Comparison of ENCODE assay signal across 12 mouse cellular contexts in the genomic region with DNA sequence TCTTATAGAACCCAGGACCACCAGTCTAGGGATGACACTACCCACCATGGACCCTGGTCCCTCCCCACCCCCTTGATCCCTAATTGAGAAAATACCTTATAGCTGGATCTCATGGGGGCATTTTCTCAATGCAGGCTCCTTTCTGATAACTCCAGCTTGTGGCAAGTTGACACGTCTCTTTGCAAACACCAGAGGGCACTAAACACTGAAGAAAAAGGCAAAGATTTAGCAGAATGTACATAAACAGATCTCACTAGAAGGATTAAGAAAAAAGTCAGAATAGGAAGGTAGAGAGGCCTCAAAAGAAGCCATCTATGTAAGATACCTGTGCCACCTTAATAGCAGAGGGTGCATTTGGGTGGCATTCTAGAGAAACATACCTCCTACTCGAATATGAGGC. TPM values are rescaled to one million over a fixed set of nuclear protein-coding genes. Genes with fewer than 3 reads are reported as not detected.
DNase-seq lines count a peak whose midpoint lies in the region; ATAC-seq lines count a peak whose summit lies in the region.
"Had no signal": no experiment of that assay in that cellular context is flagged by ENCODE, and none has a peak within 500 bp of the region (broad histone marks: within the 10 kb centered on the region; RNA-seq: fewer than 3 reads in every experiment).

No protein-coding gene starts in this region.

- no peaks in the 10 kb centered on the region for H3K9me3 ChIP-seq in hindbrain, embryonic 16.5 days (ENCODE audit: control insufficient read depth, low read length)
- H3K9me3 ChIP-seq in hindbrain, embryonic 10.5 days: no peaks in the 10 kb centered on the region
- H3K9me3 ChIP-seq: embryonic facial prominence, embryonic 13.5 days; liver, embryonic 15.5 days had no signal

- no peaks in the 10 kb centered on the region for H3K27me3 ChIP-seq in hindbrain, embryonic 16.5 days (replicated peaks; ENCODE audit: control insufficient read depth, insufficient read depth, low read length)
- H3K27me3 ChIP-seq in hindbrain, embryonic 10.5 days (ENCODE audit: insufficient read depth, poor library complexity, severe bottlenecking): no peaks in the 10 kb centered on the region
- H3K27me3 ChIP-seq: embryonic facial prominence, embryonic 13.5 days; liver, embryonic 15.5 days had no signal

- no peaks in the 10 kb centered on the region for H3K36me3 ChIP-seq in hindbrain, embryonic 16.5 days (ENCODE audit: control insufficient read depth, insufficient read depth, low read length)
- H3K36me3 ChIP-seq in hindbrain, embryonic 10.5 days: no peaks in the 10 kb centered on the region
- H3K36me3 ChIP-seq: embryonic facial prominence, embryonic 13.5 days; liver, embryonic 15.5 days had no signal

- no peak overlapping the region for H3K27ac ChIP-seq in hindbrain, embryonic 16.5 days (ENCODE audit: low read depth, low read length)
- no peak overlapping the region for H3K27ac ChIP-seq in hindbrain, embryonic 10.5 days
- H3K27ac ChIP-seq: embryonic facial prominence, embryonic 13.5 days; liver, embryonic 15.5 days had no signal

- no peak overlapping the region for H3K9ac ChIP-seq in hindbrain, embryonic 16.5 days (ENCODE audit: low read depth, low read length)
- H3K9ac ChIP-seq: embryonic facial prominence, embryonic 13.5 days; liver, embryonic 15.5 days had no signal

- no peak overlapping the region for H3K4me3 ChIP-seq in hindbrain, embryonic 16.5 days (ENCODE audit: low read length)
- H3K4me3 ChIP-seq in hindbrain, embryonic 10.5 days: no peak overlapping the region
- H3K4me3 ChIP-seq: embryonic facial prominence, embryonic 13.5 days; liver, embryonic 15.5 days had no signal

- ATAC-seq in hindbrain, embryonic 16.5 days: 0 out of 2 replicates have a peak, but pooled peaks have one; percentile 56

- WGBS in hindbrain, embryonic 16.5 days: 38% methylated on average over 2 of the region's 2 CpGs
- WGBS in hindbrain, embryonic 10.5 days: 42% methylated on average over 2 of the region's 2 CpGs

- DNase-seq in cerebellum, adult 8-10 months: peak; percentile 5
- DNase-seq in cerebellum, postnatal 36 days: no peak
- no peak for DNase-seq in hindbrain, embryonic 10.5 days (ENCODE audit: low spot score)
- peak; percentile 45 for DNase-seq in 3T3-L1 (ENCODE audit: low read depth, low spot score)
- DNase-seq in embryo, embryonic 9.5 days (ENCODE audit: extremely low spot score): peak; percentile 19
- DNase-seq in spleen, adult 12 weeks (ENCODE audit: low spot score): no peak
- no peak for DNase-seq in layer of hippocampus, adult 9-11 months
- DNase-seq: adrenal gland, postnatal 36 days; thymus, postnatal 36 days had no signal

- no peaks in the 10 kb centered on the region for H3K4me1 ChIP-seq in hindbrain, embryonic 16.5 days (ENCODE audit: control insufficient read depth, insufficient read depth, low read depth, low read length)
- H3K4me1 ChIP-seq in hindbrain, embryonic 10.5 days (replicated peaks): peaks cover 4% of the 10 kb centered on the region; the same call in 1 of the 2 replicates
- H3K4me1 ChIP-seq: embryonic facial prominence, embryonic 13.5 days; liver, embryonic 15.5 days had no signal

- H3K4me2 ChIP-seq in hindbrain, embryonic 16.5 days (ENCODE audit: low read length): no peak overlapping the region
- H3K4me2 ChIP-seq: embryonic facial prominence, embryonic 13.5 days; liver, embryonic 15.5 days had no signal

RNA-seq across cellular contexts. Expression of a gene that starts 11.4 kb away (rescaled TPM):
- 1.1 and 1.4 TPM in 2 replicates for polyA plus RNA-seq in hindbrain, embryonic 16.5 days (2015; fragmentation: Nextera tagmentation; extraction: Ambion mirVana)
- polyA plus RNA-seq in hindbrain, embryonic 10.5 days (2016; fragmentation: Nextera tagmentation; extraction: Ambion mirVana): 0.02 and 0.18 TPM in 2 replicates
- polyA plus RNA-seq: liver, embryonic 15.5 days had no signal

Comparison
In these comparisons a context has a peak if more than half of its experiments do, and no peak if none do; other contexts are left out.
1. DNase-seq: peak in cerebellum, adult 8-10 months (single experiment), 3T3-L1 (single experiment) and embryo, embryonic 9.5 days (single experiment); none in cerebellum, postnatal 36 days (0 of 2), hindbrain, embryonic 10.5 days (single experiment), spleen, adult 12 weeks (single experiment) and layer of hippocampus, adult 9-11 months (single experiment).